Mouse (Mus musculus) lung, adult 18-20 months (tissue): ENCODE results near the gene Tspan17.
"Not testable (repeated sequence)": the region's sequence is repeated elsewhere in the genome, so short reads cannot be mapped to it uniquely, and the experiment has no call there.

ENCODE experiments used
- DNase-seq, 2 experiments: peaks; one replicate each; pipeline ENCODE4 v3.0.0; 2022; ENCODE audit warnings: mixed read lengths in 2 of 2

Gene Tspan17

GRCm38 (mm10) chr13:54765281-54766191 is 23.6 kb upstream of the Tspan17 start:
- no peak for DNase-seq

GRCm38 (mm10) chr13:54766192-54766768 is 22.9 kb upstream of the Tspan17 start, which contains the start of gene Sncb:
Gene Sncb, minus strand, starts transcription at chr13:54766595.
- DNase-seq = peak in 1 of 2 experiments; percentile 13

- DNase-seq = no peak
Observed at GRCm38 (mm10) chr13:54767012-54767411, 22.2 kb upstream of the Tspan17 start.

GRCm38 (mm10) chr13:54780592-54780991 is 8.6 kb upstream of the Tspan17 start:
- DNase-seq = no peak

- no peak for DNase-seq
Observed at GRCm38 (mm10) chr13:54781086-54781485, 8.1 kb upstream of the Tspan17 start.

GRCm38 (mm10) chr13:54783235-54783634 is 5.9 kb upstream of the Tspan17 start:
- no peak for DNase-seq

- no peak for DNase-seq
Observed at GRCm38 (mm10) chr13:54783698-54784097, 5.5 kb upstream of the Tspan17 start, which contains the start of gene Eif4e1b. Gene Eif4e1b, plus strand, starts transcription at chr13:54783998.

GRCm38 (mm10) chr13:54787591-54787990 is 1.6 kb upstream of the Tspan17 start:
- not testable (repeated sequence) for DNase-seq

GRCm38 (mm10) chr13:54789561-54790397 is 602 bp downstream of the Tspan17 start:
- peak; percentile 61 to 75 for DNase-seq

GRCm38 (mm10) chr13:54792259-54793230 is 3.4 kb downstream of the Tspan17 start:
- no peak for DNase-seq

- DNase-seq = no peak
Observed at GRCm38 (mm10) chr13:54794002-54794577, 4.9 kb downstream of the Tspan17 start.

- no peak for DNase-seq
Observed at GRCm38 (mm10) chr13:54794843-54795242, 5.7 kb downstream of the Tspan17 start.

- DNase-seq = peak; percentile 24 to 28
Observed at GRCm38 (mm10) chr13:54797356-54797755, 8.2 kb downstream of the Tspan17 start.

GRCm38 (mm10) chr13:54797861-54798643 is 8.9 kb downstream of the Tspan17 start:
- no peak for DNase-seq

- DNase-seq = no peak
Observed at GRCm38 (mm10) chr13:54798740-54799139, 9.6 kb downstream of the Tspan17 start.

- DNase-seq = peak; percentile 52 to 64
Observed at GRCm38 (mm10) chr13:54799701-54800100, 10.5 kb downstream of the Tspan17 start.

- no peak for DNase-seq
Observed at GRCm38 (mm10) chr13:54800206-54800605, 11.0 kb downstream of the Tspan17 start.

- no peak for DNase-seq
Observed at GRCm38 (mm10) chr13:54803010-54803409, 13.8 kb downstream of the Tspan17 start.

- no peak for DNase-seq
Observed at GRCm38 (mm10) chr13:54805134-54805838, 16.1 kb downstream of the Tspan17 start.
